Mouse (Mus musculus): ENCODE data around the gene Fry. TPM values are rescaled to one million over a fixed set of nuclear protein-coding genes. Genes with fewer than 3 reads are reported as not detected.

Fry gene
- polyA plus RNA-seq, 1 experiment from 2014 or later: 11.1 TPM

- H3K4me2 ChIP-seq: peak overlapping the region; percentile 34
- no peak overlapping the region for H3K4me3 ChIP-seq
- peaks cover 33% of the 10 kb centered on the region for H3K4me1 ChIP-seq
Observed at GRCm38 (mm10) chr5:150262046-150262716, 143.7 kb downstream of the Fry start.

GRCm38 (mm10) chr5:150262717-150263103, 144.3 kb downstream of the Fry start:
- WGBS: 58% methylated on average over 5 of the region's 5 CpGs
- H3K4me2 ChIP-seq: peak overlapping the region; percentile 34

More at GRCm38 (mm10) chr5:150262046-150262716, 143.7 kb downstream of the Fry start:
- no peaks in the 10 kb centered on the region for H3K36me3 ChIP-seq
- no peak overlapping the region for H3K9ac ChIP-seq
- no peaks in the 10 kb centered on the region for H3K9me3 ChIP-seq
- no peak for ATAC-seq (ENCODE audit: insufficient number of reproducible peaks, insufficient read depth, low FRiP score, low TSS enrichment, low read depth)
- no peaks in the 10 kb centered on the region; the same call in 1 of the 2 replicates for H3K27me3 ChIP-seq
- H3K27ac ChIP-seq: no peak overlapping the region
- 66% methylated on average over 16 of the region's 16 CpGs for WGBS

GRCm38 (mm10) chr5:150263162-150263561, 144.7 kb downstream of the Fry start:
- Histone ChIP-seq H3K9me3 (no peaks in the 10 kb centered on the region), H3K4me1 (peaks cover 32% of the 10 kb centered on the region), H3K4me2 (no peak overlapping the region), H3K27ac (no peak overlapping the region), H3K36me3 (no peaks in the 10 kb centered on the region), H3K4me3 (no peak overlapping the region), H3K27me3 (no peaks in the 10 kb centered on the region; the same call in 1 of the 2 replicates), H3K9ac (no peak overlapping the region)
- no peak for ATAC-seq (ENCODE audit: insufficient number of reproducible peaks, insufficient read depth, low FRiP score, low TSS enrichment, low read depth)
- 65% methylated on average over 12 of the region's 12 CpGs for WGBS

More at GRCm38 (mm10) chr5:150262717-150263103, 144.3 kb downstream of the Fry start:
- Histone ChIP-seq H3K36me3 (no peaks in the 10 kb centered on the region), H3K9me3 (no peaks in the 10 kb centered on the region), H3K27ac (no peak overlapping the region), H3K9ac (no peak overlapping the region), H3K4me1 (peaks cover 33% of the 10 kb centered on the region), H3K27me3 (no peaks in the 10 kb centered on the region; the same call in 1 of the 2 replicates), H3K4me3 (no peak overlapping the region)
- no peak for ATAC-seq (ENCODE audit: insufficient number of reproducible peaks, insufficient read depth, low FRiP score, low TSS enrichment, low read depth)

- Histone ChIP-seq H3K4me3 (no peak overlapping the region), H3K4me2 (no peak overlapping the region), H3K27me3 (no peaks in the 10 kb centered on the region), H3K9ac (no peak overlapping the region), H3K36me3 (no peaks in the 10 kb centered on the region), H3K9me3 (0 out of 2 replicates have a peak, but pooled peaks cover 2% of the 10 kb centered on the region), H3K27ac (no peak overlapping the region), H3K4me1 (peaks cover 27% of the 10 kb centered on the region)
- ATAC-seq (ENCODE audit: insufficient number of reproducible peaks, insufficient read depth, low FRiP score, low TSS enrichment, low read depth): no peak
- 60% methylated on average over 6 of the region's 6 CpGs for WGBS
Observed at GRCm38 (mm10) chr5:150263656-150264055, 145.2 kb downstream of the Fry start.

GRCm38 (mm10) chr5:150265005-150265404, 146.6 kb downstream of the Fry start:
- Histone ChIP-seq H3K27ac (no peak overlapping the region), H3K9ac (no peak overlapping the region), H3K4me3 (no peak overlapping the region), H3K9me3 (0 out of 2 replicates have a peak, but pooled peaks cover 2% of the 10 kb centered on the region), H3K4me1 (peaks cover 17% of the 10 kb centered on the region), H3K4me2 (no peak overlapping the region), H3K27me3 (no peaks in the 10 kb centered on the region), H3K36me3 (no peaks in the 10 kb centered on the region)
- no peak for ATAC-seq (ENCODE audit: insufficient number of reproducible peaks, insufficient read depth, low FRiP score, low TSS enrichment, low read depth)
- 55% methylated on average over 1 of the region's 1 CpGs for WGBS

- Histone ChIP-seq H3K4me1 (peaks cover 16% of the 10 kb centered on the region), H3K4me3 (no peak overlapping the region), H3K9ac (no peak overlapping the region), H3K36me3 (no peaks in the 10 kb centered on the region), H3K4me2 (no peak overlapping the region), H3K27me3 (no peaks in the 10 kb centered on the region), H3K27ac (no peak overlapping the region), H3K9me3 (0 out of 2 replicates have a peak, but pooled peaks cover 2% of the 10 kb centered on the region)
- WGBS: 59% methylated on average over 2 of the region's 2 CpGs
- ATAC-seq (ENCODE audit: insufficient number of reproducible peaks, insufficient read depth, low FRiP score, low TSS enrichment, low read depth): no peak
Observed at GRCm38 (mm10) chr5:150265953-150266352, 147.5 kb downstream of the Fry start.

- no peak for ATAC-seq (ENCODE audit: insufficient number of reproducible peaks, insufficient read depth, low FRiP score, low TSS enrichment, low read depth)
- Histone ChIP-seq H3K27ac (no peak overlapping the region), H3K36me3 (no peaks in the 10 kb centered on the region), H3K27me3 (no peaks in the 10 kb centered on the region), H3K9me3 (0 out of 2 replicates have a peak, but pooled peaks cover 2% of the 10 kb centered on the region), H3K4me3 (no peak overlapping the region), H3K9ac (no peak overlapping the region), H3K4me1 (peaks cover 11% of the 10 kb centered on the region; the same call in 1 of the 2 replicates), H3K4me2 (no peak overlapping the region)
- WGBS: 97% methylated on average over 3 of the region's 3 CpGs
Observed at GRCm38 (mm10) chr5:150268261-150268660, 149.8 kb downstream of the Fry start.

- H3K9me3 ChIP-seq: 0 out of 2 replicates have a peak, but pooled peaks cover 2% of the 10 kb centered on the region
- no peak overlapping the region for H3K4me3 ChIP-seq
- H3K4me1 ChIP-seq: no peaks in the 10 kb centered on the region
- no peak overlapping the region for H3K9ac ChIP-seq
- WGBS: 70% methylated on average over 4 of the region's 4 CpGs
- no peak overlapping the region for H3K4me2 ChIP-seq
- no peaks in the 10 kb centered on the region for H3K36me3 ChIP-seq
- no peaks in the 10 kb centered on the region for H3K27me3 ChIP-seq
- H3K27ac ChIP-seq: no peak overlapping the region
- ATAC-seq (ENCODE audit: insufficient number of reproducible peaks, insufficient read depth, low FRiP score, low TSS enrichment, low read depth): no peak
Observed at GRCm38 (mm10) chr5:150270468-150270867, 152.0 kb downstream of the Fry start.

GRCm38 (mm10) chr5:150272173-150272572, 153.7 kb downstream of the Fry start:
- Histone ChIP-seq H3K27ac (no peak overlapping the region), H3K4me2 (no peak overlapping the region), H3K9me3 (0 out of 2 replicates have a peak, but pooled peaks cover 2% of the 10 kb centered on the region), H3K4me3 (no peak overlapping the region), H3K36me3 (no peaks in the 10 kb centered on the region), H3K27me3 (no peaks in the 10 kb centered on the region), H3K9ac (no peak overlapping the region), H3K4me1 (no peaks in the 10 kb centered on the region)
- 87% methylated on average over 9 of the region's 9 CpGs for WGBS
- no peak for ATAC-seq (ENCODE audit: insufficient number of reproducible peaks, insufficient read depth, low FRiP score, low TSS enrichment, low read depth)

GRCm38 (mm10) chr5:150275314-150275713, 156.9 kb downstream of the Fry start:
- Histone ChIP-seq H3K4me1 (no peaks in the 10 kb centered on the region), H3K36me3 (no peaks in the 10 kb centered on the region), H3K9me3 (no peaks in the 10 kb centered on the region), H3K27ac (no peak overlapping the region), H3K4me2 (no peak overlapping the region), H3K27me3 (no peaks in the 10 kb centered on the region), H3K9ac (no peak overlapping the region), H3K4me3 (no peak overlapping the region)
- ATAC-seq (ENCODE audit: insufficient number of reproducible peaks, insufficient read depth, low FRiP score, low TSS enrichment, low read depth): no peak
- 89% methylated on average over 6 of the region's 6 CpGs for WGBS

GRCm38 (mm10) chr5:150276611-150277010, 158.2 kb downstream of the Fry start:
- ATAC-seq (ENCODE audit: insufficient number of reproducible peaks, insufficient read depth, low FRiP score, low TSS enrichment, low read depth): no peak
- Histone ChIP-seq H3K36me3 (no peaks in the 10 kb centered on the region), H3K4me3 (no peak overlapping the region), H3K4me2 (no peak overlapping the region), H3K9me3 (no peaks in the 10 kb centered on the region; the same call in 1 of the 2 replicates), H3K27ac (no peak overlapping the region), H3K4me1 (no peaks in the 10 kb centered on the region), H3K9ac (no peak overlapping the region), H3K27me3 (no peaks in the 10 kb centered on the region)
- 78% methylated on average over 4 of the region's 4 CpGs for WGBS

- H3K36me3 ChIP-seq: no peaks in the 10 kb centered on the region
- H3K9me3 ChIP-seq: no peaks in the 10 kb centered on the region; the same call in 1 of the 2 replicates
- WGBS: 85% methylated on average over 6 of the region's 6 CpGs
- no peak overlapping the region for H3K4me2 ChIP-seq
- H3K9ac ChIP-seq: no peak overlapping the region
- H3K4me3 ChIP-seq: no peak overlapping the region
- H3K4me1 ChIP-seq: no peaks in the 10 kb centered on the region
- ATAC-seq (ENCODE audit: insufficient number of reproducible peaks, insufficient read depth, low FRiP score, low TSS enrichment, low read depth): no peak
- H3K27ac ChIP-seq: no peak overlapping the region
- no peaks in the 10 kb centered on the region for H3K27me3 ChIP-seq
Observed at GRCm38 (mm10) chr5:150279387-150279786, 160.9 kb downstream of the Fry start.

Data from embryonic facial prominence, embryonic 13.5 days (tissue).